Mouse (Mus musculus): ENCODE results near the gene Map1s. TPM values are rescaled to one million over a fixed set of nuclear protein-coding genes. Genes with fewer than 3 reads are reported as not detected.

The Map1s gene
- total RNA-seq, 2 experiments from 2014 or later, result 9.4 to 13.7 TPM

- no peak for DNase-seq (ENCODE audit: low spot score)
Measured at GRCm38 (mm10) chr8:70934786-70935185, 29.1 kb downstream of the Map1s start.

DNA sequence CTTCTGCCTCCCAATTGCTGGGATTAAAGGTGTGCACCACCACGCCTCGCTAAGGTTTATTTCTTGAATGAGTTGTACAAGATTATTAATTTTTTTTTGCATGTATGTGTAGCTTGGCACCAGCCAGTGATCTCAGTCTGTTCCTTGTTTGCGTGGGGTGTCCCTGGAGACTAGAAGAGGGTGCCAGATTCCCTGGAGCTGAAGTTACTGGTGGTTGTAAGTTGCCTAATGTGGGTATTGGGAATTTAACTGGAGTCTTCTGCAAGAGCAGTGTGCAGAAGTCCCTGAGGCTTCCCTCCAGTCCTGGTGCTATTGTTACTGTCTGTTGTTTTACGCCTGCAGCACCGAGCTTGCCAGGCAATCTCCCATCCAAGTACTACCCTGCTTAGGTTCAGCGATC lies 31.5 kb downstream of the Map1s start:
- DNase-seq (ENCODE audit: low spot score), result no peak

DNA sequence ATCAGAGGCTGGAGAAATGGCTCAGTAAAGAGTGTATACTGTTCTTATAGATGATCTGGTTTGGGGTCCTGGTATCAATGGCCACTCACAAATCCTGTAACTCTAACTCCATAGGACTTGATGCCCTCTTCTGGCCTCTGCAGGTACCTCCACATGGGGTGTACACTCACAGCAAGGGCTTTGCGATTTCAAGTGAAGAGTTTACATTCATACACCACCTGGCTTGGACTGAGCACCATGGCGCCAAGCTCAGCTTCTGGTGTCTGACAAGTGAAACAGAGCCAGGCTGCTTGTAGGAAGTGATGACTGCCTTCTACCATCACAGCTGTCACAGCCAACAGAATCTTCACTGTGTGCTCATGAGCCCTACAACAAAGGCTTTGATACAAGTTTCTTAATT lies 35.7 kb downstream of the Map1s start:
- DNase-seq (ENCODE audit: low spot score), result no peak

- no peak for DNase-seq (ENCODE audit: low spot score)
Measured at GRCm38 (mm10) chr8:70943187-70943586, 37.5 kb downstream of the Map1s start.

- DNase-seq (ENCODE audit: low spot score), result no peak
Measured at GRCm38 (mm10) chr8:70949847-70950246, 44.1 kb downstream of the Map1s start.

DNA sequence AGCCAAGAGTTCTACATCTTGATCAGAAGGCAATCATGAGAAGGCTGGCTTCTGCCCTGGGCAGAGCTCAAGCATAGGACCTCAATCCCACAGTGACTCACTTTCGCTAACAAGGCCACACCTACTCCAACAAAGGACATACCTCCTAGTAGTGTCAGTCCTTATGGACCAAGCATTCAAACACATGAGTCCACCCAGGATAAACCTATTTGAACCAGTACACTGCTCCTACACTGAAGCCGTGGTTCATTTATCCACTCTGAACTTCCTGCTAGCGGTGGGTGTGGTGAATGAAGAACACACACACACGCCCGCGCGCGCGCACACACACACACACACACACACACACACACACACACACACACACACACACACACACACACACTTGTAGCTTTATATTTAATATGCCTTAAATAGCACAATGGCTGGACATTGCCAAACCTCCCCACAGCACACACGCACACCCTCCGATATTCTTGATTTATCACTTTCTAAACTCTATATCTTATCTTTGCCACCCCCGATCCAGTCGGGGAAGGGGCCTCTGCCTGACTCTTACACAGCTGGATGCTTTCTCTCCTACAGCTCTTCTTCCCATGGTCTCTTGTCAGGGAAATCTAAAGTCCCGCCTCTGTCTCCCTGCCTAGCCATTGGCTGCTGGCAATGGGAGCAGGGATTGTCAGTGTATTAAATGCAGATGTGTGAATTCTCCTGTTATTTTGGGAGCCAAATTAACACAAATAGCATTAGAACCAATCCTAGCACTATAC lies 55.2 kb downstream of the Map1s start:
- DNase-seq (ENCODE audit: low spot score), result no peak

GRCm38 (mm10) chr8:70964159-70964558 lies 58.4 kb downstream of the Map1s start:
- DNase-seq (ENCODE audit: low spot score), result no peak

DNA sequence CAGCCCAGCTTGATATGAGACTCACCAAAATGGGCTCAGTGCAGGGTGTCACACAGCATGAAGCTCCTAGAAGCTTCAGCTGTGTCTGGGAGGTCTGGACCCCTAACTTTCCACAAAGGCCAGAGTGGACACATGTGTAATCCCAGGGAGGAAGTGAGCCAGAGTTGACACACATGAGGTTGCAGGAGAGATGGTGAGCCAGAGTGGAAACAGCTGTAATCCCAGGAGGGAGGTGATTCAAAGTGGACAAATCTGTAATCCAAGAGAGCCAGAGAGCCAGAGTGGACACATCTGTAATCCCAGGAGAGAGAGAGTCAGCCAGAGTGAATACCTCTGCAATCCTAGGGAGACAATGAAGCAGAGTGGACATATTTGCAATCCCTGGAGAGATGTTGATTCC lies 59.1 kb downstream of the Map1s start:
- DNase-seq (ENCODE audit: low spot score), result peak; percentile 17

Small RNAs within 50 kb of the gene (microRNA-seq; reads per million reads assigned to microRNA genes)
- gene Mir1969 (1.7 reads per million), gene Mir7067 (not detected)

Other genes with a start within 250 kb of the Map1s start
- 10 to 100 TPM; 11.9 to 13.7 TPM for gene Pgpep1, start 245.5 kb upstream of the Map1s start, total RNA-seq (2021)
- 10 to 100 TPM; 65.4 to 70.3 TPM for gene Lsm4, start 232.7 kb upstream of the Map1s start, total RNA-seq (2021)
- gene Jund, start 207.0 kb upstream of the Map1s start, total RNA-seq (2021), result 10 to 100 TPM; 41.6 to 68.4 TPM
- gene Iqcn, start 202.5 kb upstream of the Map1s start, total RNA-seq (2021), result not detected
- not detected for gene Gm3336, start 187.4 kb upstream of the Map1s start, total RNA-seq (2021)
- 1 to 10 TPM; 1.3 to 1.6 TPM for gene Pde4c, start 182.2 kb upstream of the Map1s start, total RNA-seq (2021)
- 10 to 100 TPM; 32.5 to 36.5 TPM for gene Rab3a, start 151.3 kb upstream of the Map1s start, total RNA-seq (2021)
- gene Mpv17l2, start 145.0 kb upstream of the Map1s start, total RNA-seq (2021), result 10 to 100 TPM; 19.9 to 20.9 TPM
- gene Pik3r2, start 129.2 kb upstream of the Map1s start, total RNA-seq (2021), result 10 to 100 TPM; 13.3 to 15.1 TPM
- gene Mast3, start 100.9 kb upstream of the Map1s start, total RNA-seq (2021), result 1 to 10 TPM; 2.7 TPM
- gene Il12rb1, start 97.5 kb upstream of the Map1s start, total RNA-seq (2021), result under 1 TPM in 1 of 2 experiments, not detected in 1; 0.07 TPM
- gene Arrdc2, start 66.2 kb upstream of the Map1s start, total RNA-seq (2021), result 100 to 1,000 TPM in 1 of 2 experiments, 10 to 100 TPM in 1; 58.3 to 202 TPM
- gene Kcnn1, start 42.7 kb upstream of the Map1s start, total RNA-seq (2021), result 10 to 100 TPM; 18.2 to 21.1 TPM
- gene Ccdc124, start 32.0 kb upstream of the Map1s start, total RNA-seq (2021), result 10 to 100 TPM; 72.6 to 76.5 TPM
- gene Slc5a5, start 13.2 kb upstream of the Map1s start, total RNA-seq (2021), result under 1 TPM in 1 of 2 experiments, not detected in 1; 0.07 TPM
- 1,000 to 10,000 TPM; 1,014 to 1,053 TPM for gene Rpl18a, start 8.5 kb upstream of the Map1s start, total RNA-seq (2021)